Mouse (Mus musculus) brain, embryonic 14.5 days (tissue): ENCODE results near the gene Znhit1.

Experiments
- CTCF ChIP-seq: fragments of 200-500 bp; IDR thresholded peaks from 2 replicates; pipeline ENCODE4 v1.5.1; 2012; ENCODE audit warnings: inconsistent platforms, mild to moderate bottlenecking, moderate library complexity, borderline replicate concordance; ENCODE audit not compliant: insufficient read depth, insufficient read length; ENCODE audit errors: extremely low read depth
- POLR2A ChIP-seq: fragments of 200-500 bp; IDR thresholded peaks from 2 replicates; pipeline ENCODE4 v1.6.1; 2012; ENCODE audit warnings: mild to moderate bottlenecking, inconsistent platforms, borderline replicate concordance; ENCODE audit not compliant: poor library complexity, insufficient read depth, insufficient read length, severe bottlenecking; ENCODE audit errors: extremely low read depth

GRCm38 (mm10) chr5:136982338-136982930 lies 5.4 kb downstream of the Znhit1 start:
- TF ChIP-seq POLR2A (no peak), CTCF (peak; percentile 64)
